Mouse (Mus musculus): ENCODE data around the gene Rnf39.

GRCm38 (mm10) chr17:36930233-36930632 is 12.5 kb upstream of the Rnf39 start:
- no peak for TF ChIP-seq POLR2A (IDR thresholded peaks at IDR 0.05; ENCODE audit: extremely low read depth, insufficient read depth, low read length)
- no peak for TF ChIP-seq CTCF (IDR thresholded peaks at IDR 0.05; ENCODE audit: extremely low read depth, insufficient read depth, low read length)
